Mouse (Mus musculus) thymus, postnatal 4 days (tissue): ENCODE results near the gene Gm10142.
"Not testable (repeated sequence)": the region's sequence is repeated elsewhere in the genome, so short reads cannot be mapped to it uniquely, and the experiment has no call there.

ENCODE experiments used
- DNase-seq: peaks from one replicate; pipeline ENCODE4 v3.0.0; 2021

The Gm10142 gene

DNA sequence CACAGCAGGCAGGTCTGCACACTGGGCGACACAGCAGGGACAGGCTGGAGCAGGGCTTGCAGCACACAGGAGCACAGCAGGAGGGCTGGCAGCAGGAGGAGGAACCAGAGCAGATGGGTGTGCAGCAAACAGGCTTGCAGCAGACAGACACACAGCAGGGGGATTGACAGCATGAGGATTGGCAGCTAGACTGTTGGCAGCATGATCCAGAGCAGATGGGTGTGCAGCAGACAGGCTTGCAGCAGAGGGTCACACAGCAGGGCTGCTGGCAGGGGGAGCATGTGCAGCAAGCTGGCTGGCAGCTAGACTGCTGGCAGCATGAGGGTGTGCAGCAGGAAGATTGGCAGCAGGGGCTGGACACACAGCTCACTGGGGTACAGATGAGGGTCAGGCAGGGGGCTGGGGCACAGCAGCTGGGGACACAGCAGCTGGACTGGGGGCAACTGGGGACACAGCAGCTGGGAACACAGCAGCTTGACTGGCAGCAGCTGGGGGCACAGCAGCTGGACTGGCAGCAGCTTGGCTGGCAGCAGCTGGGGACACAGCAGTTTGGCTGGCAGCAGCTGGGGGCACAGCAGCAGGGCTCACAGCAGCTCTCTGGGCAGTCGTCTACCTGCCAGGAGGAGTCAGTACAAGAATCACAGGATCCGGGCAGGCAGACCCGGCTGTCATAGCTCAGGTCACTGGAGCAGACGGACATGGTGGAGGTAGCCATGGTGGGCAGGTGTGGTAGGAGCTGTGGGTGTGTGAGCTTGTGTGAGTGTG is 26.5 kb downstream of the Gm10142 start, which contains the start of gene Gm18596:
Gm18596 (minus strand) TSS at position 715 of the 765 bp plus-strand sequence.
- not testable (repeated sequence) for DNase-seq

DNA sequence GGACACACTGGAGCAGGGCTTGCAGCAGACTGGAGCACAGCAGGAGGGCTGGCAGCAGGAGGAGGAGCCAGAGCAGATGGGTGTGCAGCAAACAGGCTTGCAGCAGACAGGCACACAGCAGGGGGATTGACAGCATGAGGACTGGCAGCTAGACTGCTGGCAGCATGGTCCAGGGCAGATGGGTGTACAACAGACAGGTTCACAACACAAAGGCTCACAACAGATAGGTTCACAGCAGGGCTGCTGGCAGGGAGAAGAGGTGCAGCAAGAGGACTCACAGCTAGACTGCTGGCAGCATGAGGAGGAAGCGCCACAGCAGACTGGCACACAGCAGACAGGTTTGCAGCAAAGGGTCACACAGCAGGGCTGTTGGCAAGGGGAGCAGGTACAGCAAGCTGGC is 35.1 kb downstream of the Gm10142 start:
- DNase-seq, result not testable (repeated sequence)

DNA sequence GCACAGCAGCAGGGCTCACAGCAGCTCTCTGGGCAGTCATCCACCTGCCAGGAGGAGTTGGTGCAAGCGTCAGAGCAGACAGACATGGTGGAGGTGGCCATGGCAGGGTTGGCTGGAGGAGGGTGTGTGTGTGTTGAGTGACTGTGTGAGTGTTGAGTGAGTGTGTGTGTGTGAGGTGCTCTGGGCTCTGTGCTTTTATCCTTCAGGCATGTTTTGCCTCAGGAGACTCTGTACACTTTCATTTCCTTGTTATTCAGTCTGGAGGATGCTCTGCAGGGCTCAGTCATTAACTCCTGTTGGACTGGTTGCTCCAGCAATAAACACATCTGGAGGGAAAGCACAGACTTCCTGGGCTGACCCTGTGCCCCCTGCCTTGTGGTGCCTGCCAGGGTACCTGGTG is 35.6 kb downstream of the Gm10142 start, which contains the start of gene Gm9736:
Gm9736 (minus strand) TSS at position 101 of the 400 bp plus-strand sequence.
- not testable (repeated sequence) for DNase-seq

DNA sequence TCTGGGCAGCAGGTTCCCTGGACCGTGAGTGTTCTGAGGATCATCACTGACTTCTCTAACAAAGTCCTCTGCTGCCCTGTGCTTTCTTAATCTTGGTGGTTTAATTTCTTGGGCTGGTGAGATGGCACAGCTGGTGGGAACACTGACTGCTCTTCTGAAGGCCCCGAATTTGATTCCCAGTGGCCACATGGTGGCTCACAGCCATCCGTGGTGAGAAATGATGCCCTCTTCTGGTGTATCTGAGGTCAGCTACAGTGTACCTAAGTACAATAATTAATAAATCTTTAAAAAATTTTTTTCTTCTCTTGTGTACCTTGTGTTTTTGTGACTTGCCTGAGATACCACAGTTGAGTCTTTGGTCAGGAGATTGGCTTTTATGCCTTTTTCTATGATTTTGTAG is 36.7 kb downstream of the Gm10142 start:
- DNase-seq, result not testable (repeated sequence)

DNA sequence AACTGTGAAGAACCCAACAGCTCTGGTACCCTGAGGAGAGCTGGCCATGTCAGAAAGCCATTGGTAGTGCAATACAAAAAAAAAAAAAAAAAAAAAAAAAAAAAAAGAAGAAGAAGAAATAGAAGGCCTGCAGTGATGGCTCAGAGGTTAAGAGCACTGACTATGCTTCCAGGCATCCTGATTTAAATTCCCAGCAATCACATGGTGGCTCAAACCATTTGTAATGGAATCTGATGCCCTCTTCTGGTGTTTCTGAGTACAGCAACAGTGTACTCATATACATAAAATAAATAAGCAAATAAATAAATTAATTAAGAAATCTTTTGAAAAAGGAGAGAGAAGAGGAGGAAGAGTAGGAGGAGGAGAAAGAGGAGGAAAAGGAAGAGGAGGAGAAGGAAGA is 37.8 kb downstream of the Gm10142 start:
- DNase-seq, result no peak

DNA sequence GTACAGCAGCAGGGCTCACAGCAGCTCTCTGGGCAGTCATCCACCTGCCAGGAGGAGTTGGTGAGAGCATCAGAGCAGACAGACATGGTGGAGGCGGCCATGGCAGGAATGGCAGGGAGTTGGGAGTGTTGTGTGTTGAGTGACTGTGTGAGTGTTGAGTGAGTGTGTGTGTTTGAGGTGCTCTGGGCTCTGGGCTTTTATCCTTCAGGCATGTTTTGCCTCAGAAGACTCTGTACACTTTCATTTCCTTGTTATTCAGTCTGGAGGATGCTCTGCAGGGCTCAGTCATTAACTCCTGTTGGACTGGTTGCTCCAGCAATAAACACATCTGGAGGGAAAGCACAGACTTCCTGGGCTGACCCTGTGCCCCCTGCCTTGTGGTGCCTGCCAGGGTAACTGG is 44.0 kb downstream of the Gm10142 start, which contains the start of gene Gm3233:
Gm3233 (minus strand) TSS at position 101 of the 400 bp plus-strand sequence.
- not testable (repeated sequence) for DNase-seq
